18 mouse cellular contexts compared by ENCODE assay signal in the genomic region with DNA sequence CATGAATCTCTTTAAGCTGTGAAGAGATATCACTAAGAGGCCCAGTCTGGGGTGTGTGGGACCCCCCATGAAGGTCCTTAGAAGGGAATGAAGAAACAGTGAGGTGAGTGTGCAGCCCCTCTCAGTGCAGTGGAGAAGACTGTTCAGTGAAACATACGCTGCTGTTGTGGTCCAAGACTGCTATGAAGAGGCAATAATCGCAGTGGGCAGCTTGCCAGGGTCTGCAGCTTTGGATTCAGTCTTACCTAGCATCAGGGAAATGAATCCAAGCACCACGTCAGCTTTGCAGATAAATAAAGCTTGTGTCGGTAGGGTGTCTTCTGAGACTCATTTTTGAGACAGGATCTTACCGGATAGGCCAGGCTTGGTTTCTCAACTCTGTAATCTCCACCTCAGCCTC. TPM values are rescaled to one million over a fixed set of nuclear protein-coding genes. Genes with fewer than 3 reads are reported as not detected.
A peak's percentile ranks its signal among the peaks of the same experiment; 100 is the strongest.
DNase-seq lines count a peak whose midpoint lies in the region; ATAC-seq lines count a peak whose summit lies in the region.
"Had no signal": no experiment of that assay in that cellular context is flagged by ENCODE, and none has a peak within 500 bp of the region (broad histone marks: within the 10 kb centered on the region; RNA-seq: fewer than 3 reads in every experiment).

No protein-coding gene starts in this region.

- no peaks in the 10 kb centered on the region for H3K9me3 ChIP-seq in embryonic facial prominence, embryonic 13.5 days
- H3K9me3 ChIP-seq in embryonic facial prominence, embryonic 10.5 days, result no peaks in the 10 kb centered on the region
- H3K9me3 ChIP-seq: embryonic facial prominence, embryonic 15.5 days; forebrain, embryonic 12.5 days; lung, embryonic 15.5 days had no signal

- no peak for DNase-seq in embryonic facial prominence, embryonic 10.5 days (ENCODE audit: low spot score)
- peak; percentile 79 for DNase-seq in left cerebral cortex, postnatal 4 days
- DNase-seq in left cerebral cortex, postnatal 36 days (ENCODE audit: low spot score in 2 of 2), result no peak
- peak; percentile 36 for DNase-seq in urinary bladder, postnatal 14 days (ENCODE audit: low spot score)
- DNase-seq in urinary bladder, postnatal 4 days (ENCODE audit: low spot score in 2 of 2), result no peak
- DNase-seq in layer of hippocampus, postnatal 14 days (ENCODE audit: low spot score in 2 of 2), result no peak
- DNase-seq: adrenal gland, adult 2 months; heart, adult 2 months; kidney, adult 9 months; layer of hippocampus, postnatal 36 days; thymus, postnatal 36 days had no signal

- 67% methylated on average over 5 of the region's 5 CpGs for WGBS in embryonic facial prominence, embryonic 13.5 days
- 83% methylated on average over 5 of the region's 5 CpGs for WGBS in embryonic facial prominence, embryonic 10.5 days

- no peak overlapping the region for H3K9ac ChIP-seq in embryonic facial prominence, embryonic 13.5 days
- H3K9ac ChIP-seq: embryonic facial prominence, embryonic 15.5 days; forebrain, embryonic 12.5 days; lung, embryonic 15.5 days had no signal

- peak overlapping the region; percentile 16; the same call in 1 of the 2 replicates for H3K27ac ChIP-seq in embryonic facial prominence, embryonic 13.5 days
- H3K27ac ChIP-seq in embryonic facial prominence, embryonic 10.5 days (replicated peaks), result no peak overlapping the region
- H3K27ac ChIP-seq: embryonic facial prominence, embryonic 15.5 days; forebrain, embryonic 12.5 days; heart, adult 2 months; lung, embryonic 15.5 days had no signal

- no peak overlapping the region for H3K4me3 ChIP-seq in embryonic facial prominence, embryonic 13.5 days
- H3K4me3 ChIP-seq in embryonic facial prominence, embryonic 10.5 days, result no peak overlapping the region
- H3K4me3 ChIP-seq: embryonic facial prominence, embryonic 15.5 days; forebrain, embryonic 12.5 days; heart, adult 2 months; lung, embryonic 15.5 days had no signal

- H3K27me3 ChIP-seq in embryonic facial prominence, embryonic 13.5 days, result peaks cover 9% of the 10 kb centered on the region
- peaks cover 22% of the 10 kb centered on the region for H3K27me3 ChIP-seq in embryonic facial prominence, embryonic 10.5 days (replicated peaks; ENCODE audit: low read depth, poor library complexity, severe bottlenecking)

- intact Hi-C loops in left cerebral cortex, postnatal 4 days (cut with DNase I), result no loop called here
- intact Hi-C loops in left cerebral cortex, postnatal 36 days (cut with DNase I), result no loop called here

- ATAC-seq in embryonic facial prominence, embryonic 13.5 days (ENCODE audit: insufficient number of reproducible peaks, insufficient read depth, low FRiP score, low TSS enrichment, low read depth), result no peak

- H3K36me3 ChIP-seq in embryonic facial prominence, embryonic 13.5 days, result peaks cover 35% of the 10 kb centered on the region
- H3K36me3 ChIP-seq in embryonic facial prominence, embryonic 10.5 days (replicated peaks), result peaks cover 32% of the 10 kb centered on the region

- peaks cover 19% of the 10 kb centered on the region for H3K4me1 ChIP-seq in embryonic facial prominence, embryonic 13.5 days
- peaks cover 29% of the 10 kb centered on the region for H3K4me1 ChIP-seq in embryonic facial prominence, embryonic 10.5 days

- no peak overlapping the region for H3K4me2 ChIP-seq in embryonic facial prominence, embryonic 13.5 days
- H3K4me2 ChIP-seq: embryonic facial prominence, embryonic 15.5 days; forebrain, embryonic 12.5 days; lung, embryonic 15.5 days had no signal

RNA-seq across cellular contexts. Expression of gene Rem2, which starts 3.2 kb away (rescaled TPM):
- polyA plus RNA-seq in embryonic facial prominence, embryonic 13.5 days (2015; fragmentation: Nextera tagmentation; extraction: Ambion mirVana), result 2.1 and 3.6 TPM in 2 replicates
- polyA plus RNA-seq in embryonic facial prominence, embryonic 10.5 days (2016; fragmentation: Nextera tagmentation; extraction: Ambion mirVana), result 9.1 and 9.9 TPM in 2 replicates
- 10 to 100 TPM; 15.0 to 17.2 TPM for total RNA-seq in left cerebral cortex, postnatal 4 days (2021)
- 1 to 10 TPM; 7.0 to 7.7 TPM for total RNA-seq in left cerebral cortex, postnatal 36 days (2021)
- total RNA-seq in layer of hippocampus, postnatal 14 days (2021), result 10 to 100 TPM; 31.3 to 33.2 TPM
- total RNA-seq: gastrocnemius, adult 8-10 months; heart, adult 2 months; megakaryocyte, adult 5-6 weeks; monocyte, adult 5-6 weeks had no signal
- polyA plus RNA-seq: heart, adult 2 months had no signal

RNA-seq across cellular contexts. Expression of gene Lrp10, which starts 8.7 kb away (rescaled TPM):
- 29.7 and 33.1 TPM in 2 replicates for polyA plus RNA-seq in embryonic facial prominence, embryonic 13.5 days (2015; fragmentation: Nextera tagmentation; extraction: Ambion mirVana)
- polyA plus RNA-seq in embryonic facial prominence, embryonic 10.5 days (2016; fragmentation: Nextera tagmentation; extraction: Ambion mirVana), result 23.2 and 23.4 TPM in 2 replicates
- 10 to 100 TPM; 39.6 to 39.8 TPM for total RNA-seq in left cerebral cortex, postnatal 4 days (2021)
- 10 to 100 TPM; 24.1 to 24.4 TPM for total RNA-seq in left cerebral cortex, postnatal 36 days (2021)
- total RNA-seq in layer of hippocampus, postnatal 14 days (2021), result 10 to 100 TPM; 40.3 to 45.1 TPM

RNA-seq across cellular contexts. Expression of gene Mmp14, which starts 41.3 kb away (rescaled TPM):
- polyA plus RNA-seq in embryonic facial prominence, embryonic 13.5 days (2015; fragmentation: Nextera tagmentation; extraction: Ambion mirVana), result 202 and 208 TPM in 2 replicates
- polyA plus RNA-seq in embryonic facial prominence, embryonic 10.5 days (2016; fragmentation: Nextera tagmentation; extraction: Ambion mirVana), result 62.7 and 69.5 TPM in 2 replicates
- total RNA-seq in left cerebral cortex, postnatal 4 days (2021), result 10 to 100 TPM; 44.0 to 47.9 TPM
- total RNA-seq in left cerebral cortex, postnatal 36 days (2021), result 10 to 100 TPM in 1 of 2 experiments, 1 to 10 TPM in 1; 7.2 to 10.8 TPM
- total RNA-seq in layer of hippocampus, postnatal 14 days (2021), result 10 to 100 TPM; 20.0 to 29.8 TPM
- total RNA-seq: monocyte, adult 5-6 weeks had no signal

RNA-seq across cellular contexts. Expression of gene Prmt5, which starts 44.7 kb away (rescaled TPM):
- polyA plus RNA-seq in embryonic facial prominence, embryonic 13.5 days (2015; fragmentation: Nextera tagmentation; extraction: Ambion mirVana), result 84.6 and 86.6 TPM in 2 replicates
- polyA plus RNA-seq in embryonic facial prominence, embryonic 10.5 days (2016; fragmentation: Nextera tagmentation; extraction: Ambion mirVana), result 139 and 149 TPM in 2 replicates
- 10 to 100 TPM; 93.2 to 99.2 TPM for total RNA-seq in left cerebral cortex, postnatal 4 days (2021)
- total RNA-seq in left cerebral cortex, postnatal 36 days (2021), result 10 to 100 TPM; 47.7 to 58.0 TPM
- total RNA-seq in layer of hippocampus, postnatal 14 days (2021), result 10 to 100 TPM; 74.9 to 75.2 TPM

RNA-seq across cellular contexts. Expression of gene Mrpl52, which starts 46.0 kb away (rescaled TPM):
- 203 and 286 TPM in 2 replicates for polyA plus RNA-seq in embryonic facial prominence, embryonic 13.5 days (2015; fragmentation: Nextera tagmentation; extraction: Ambion mirVana)
- 201 and 207 TPM in 2 replicates for polyA plus RNA-seq in embryonic facial prominence, embryonic 10.5 days (2016; fragmentation: Nextera tagmentation; extraction: Ambion mirVana)
- total RNA-seq in left cerebral cortex, postnatal 4 days (2021), result 100 to 1,000 TPM; 147 to 150 TPM
- total RNA-seq in left cerebral cortex, postnatal 36 days (2021), result 10 to 100 TPM; 84.6 to 88.0 TPM
- 10 to 100 TPM; 92.7 to 96.6 TPM for total RNA-seq in layer of hippocampus, postnatal 14 days (2021)

Comparison
In these comparisons a context has a peak if more than half of its experiments do, and no peak if none do; other contexts are left out.
1. DNase-seq: peak in left cerebral cortex, postnatal 4 days (single experiment) and urinary bladder, postnatal 14 days (single experiment); none in embryonic facial prominence, embryonic 10.5 days (single experiment), left cerebral cortex, postnatal 36 days (0 of 2), urinary bladder, postnatal 4 days (0 of 2) and layer of hippocampus, postnatal 14 days (0 of 2).